Mouse (Mus musculus) B cell, adult 67 days (primary cell): ENCODE results near the gene Trim8. TPM values are rescaled to one million over a fixed set of nuclear protein-coding genes. Genes with fewer than 3 reads are reported as not detected.

Experiments
- total RNA-seq, 2 experiments: library from RNA; stranded (reverse); gene quantifications; 4 replicates each; pipeline ENCODE4 v1.2.4; 2023

Trim8 gene
- 10 to 100 TPM; 80.5 to 85.8 TPM for total RNA-seq

GRCm38 (mm10) chr19:46501401-46502068, at the start of gene Trim8:
Trim8 (plus strand) TSS chr19:46501702.

Other genes with a start within 250 kb of the Trim8 start
- gene Nfkb2, start 197.4 kb upstream of the Trim8 start, total RNA-seq: 100 to 1,000 TPM; 217 to 236 TPM
- 1 to 10 TPM in 1 of 2 experiments, under 1 TPM in 1; 0.96 to 2.8 TPM for gene Psd, start 174.5 kb upstream of the Trim8 start, total RNA-seq
- gene Fbxl15, start 173.5 kb upstream of the Trim8 start, total RNA-seq: 1 to 10 TPM; 4.2 to 6.6 TPM
- gene Cuedc2, start 163.0 kb upstream of the Trim8 start, total RNA-seq: 10 to 100 TPM; 66.9 to 67.9 TPM
- under 1 TPM; 0.35 to 0.42 TPM for gene Mfsd13a, start 160.6 kb upstream of the Trim8 start, total RNA-seq
- gene 2310034G01Rik, start 151.4 kb upstream of the Trim8 start, total RNA-seq: not detected
- gene Actr1a, start 106.0 kb upstream of the Trim8 start, total RNA-seq: 100 to 1,000 TPM in 1 of 2 experiments, 10 to 100 TPM in 1; 95.6 to 104 TPM
- 10 to 100 TPM; 47.6 to 49.3 TPM for gene Sufu, start 104.8 kb upstream of the Trim8 start, total RNA-seq
- gene Arl3, start 71.5 kb downstream of the Trim8 start, total RNA-seq: 10 to 100 TPM; 13.2 to 14.5 TPM
- 10 to 100 TPM; 12.5 to 18.0 TPM for gene Sfxn2, start 71.7 kb downstream of the Trim8 start, total RNA-seq
- 10 to 100 TPM; 59.6 to 69.4 TPM for gene Wbp1l, start 97.4 kb downstream of the Trim8 start, total RNA-seq
- not detected for gene Cyp17a1, start 171.5 kb downstream of the Trim8 start, total RNA-seq
- 10 to 100 TPM; 10.2 to 12.5 TPM for gene Borcs7, start 188.2 kb downstream of the Trim8 start, total RNA-seq
- 10 to 100 TPM; 44.9 to 48.8 TPM for gene As3mt, start 205.8 kb downstream of the Trim8 start, total RNA-seq